Mouse (Mus musculus): ENCODE data around the gene Fastkd3. TPM values are rescaled to one million over a fixed set of nuclear protein-coding genes. Genes with fewer than 3 reads are reported as not detected.

Gene Fastkd3
- polyA plus RNA-seq (2017; shearing (Covaris generic)) = 18.2 TPM

DNA sequence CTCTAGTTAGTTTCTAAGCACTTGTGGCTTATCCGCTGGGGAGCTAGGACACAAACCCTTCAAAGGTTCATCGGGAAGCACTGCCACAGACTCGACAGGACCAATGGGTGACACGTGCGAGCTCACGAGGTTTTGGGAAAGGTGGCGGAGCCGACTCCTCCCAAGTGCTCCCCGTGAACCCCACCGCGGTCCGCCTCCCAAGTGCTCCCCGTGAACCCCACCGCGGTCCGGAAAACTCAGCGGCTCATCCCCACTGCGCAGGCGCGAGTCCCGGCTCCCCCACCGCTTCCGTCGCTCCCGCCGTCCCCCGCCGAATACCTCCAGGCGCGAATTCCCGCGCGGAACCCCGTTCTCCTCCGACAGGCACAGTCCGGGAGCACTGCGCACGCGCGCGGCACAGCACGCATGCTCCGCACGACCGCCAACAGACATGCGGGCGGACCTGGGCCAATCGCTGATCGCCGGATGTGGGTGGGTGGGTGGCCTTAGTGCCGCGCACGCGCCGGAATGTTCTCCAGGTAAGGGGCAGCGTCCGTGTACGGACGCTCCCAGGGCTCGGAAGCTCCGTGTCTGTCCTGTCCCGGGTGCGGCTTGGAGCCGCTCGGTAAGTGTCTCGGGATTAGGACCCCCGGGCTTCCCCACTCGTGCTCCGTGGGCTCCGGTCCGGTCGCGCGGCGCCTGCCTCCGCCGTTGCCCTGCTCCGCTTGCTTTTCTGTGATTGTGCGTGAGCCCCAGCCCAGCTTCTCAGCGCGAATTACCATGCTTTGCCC is at the start of gene Fastkd3, which contains the start of gene Mtrr:
Gene Fastkd3, plus strand, starts transcription at position 488 of the 770 bp plus-strand sequence.
Gene Mtrr, minus strand, starts transcription at position 403 of the 770 bp plus-strand sequence.

GRCm38 (mm10) chr13:68597199-68597598 is 15.2 kb downstream of the Fastkd3 start, which contains the start of gene 1700001L19Rik:
1700001L19Rik (plus strand) TSS chr13:68597421.

Other genes with a start within 250 kb of the Fastkd3 start
- 20.3 TPM for gene Mtrr, start 85 bp upstream of the Fastkd3 start, polyA plus RNA-seq (2017; shearing (Covaris generic))
- gene 1700001L19Rik, start 15.2 kb downstream of the Fastkd3 start, polyA plus RNA-seq (2017; shearing (Covaris generic)) = not detected